Mouse (Mus musculus) CH12F3 (cell line): ENCODE measurements around the gene Dgkd.
"Not testable (repeated sequence)": the region's sequence is repeated elsewhere in the genome, so short reads cannot be mapped to it uniquely, and the experiment has no call there.

Experiments
- in situ Hi-C: fragments of 300-500 bp; cut with MboI; formaldehyde crosslinking; loops from 2 replicates; pipeline ENCODE4 v1.14.3; 2020; ENCODE audit warnings: low sequenced_read_pairs

The Dgkd gene

GRCm38 (mm10) chr1:87852892-87853600 lies at the start of gene Dgkd:
Gene Dgkd (plus strand): TSS chr1:87853287.
- in situ Hi-C loops, result no loop called here

GRCm38 (mm10) chr1:87803576-87803975 lies 49.5 kb upstream of the Dgkd start, which contains the start of gene Sag:
Gene Sag (plus strand): TSS chr1:87803680.
- in situ Hi-C loops, result no loop called here

- in situ Hi-C loops, result no loop called here
Observed at GRCm38 (mm10) chr1:87807751-87808150, 45.3 kb upstream of the Dgkd start.

- in situ Hi-C loops, result no loop called here
Observed at GRCm38 (mm10) chr1:87811391-87811790, 41.7 kb upstream of the Dgkd start.

- in situ Hi-C loops, result no loop called here
Observed at GRCm38 (mm10) chr1:87812061-87812460, 41.0 kb upstream of the Dgkd start.

GRCm38 (mm10) chr1:87813155-87813554 lies 39.9 kb upstream of the Dgkd start:
- in situ Hi-C loops, result no loop called here

GRCm38 (mm10) chr1:87813681-87814080 lies 39.4 kb upstream of the Dgkd start:
- in situ Hi-C loops, result no loop called here

- in situ Hi-C loops, result no loop called here
Observed at GRCm38 (mm10) chr1:87824420-87824995, 28.6 kb upstream of the Dgkd start.

- in situ Hi-C loops, result no loop called here
Observed at GRCm38 (mm10) chr1:87825281-87825680, 27.8 kb upstream of the Dgkd start.

- in situ Hi-C loops, result no loop called here
Observed at GRCm38 (mm10) chr1:87825991-87826390, 27.1 kb upstream of the Dgkd start.

GRCm38 (mm10) chr1:87826474-87826873 lies 26.6 kb upstream of the Dgkd start:
- in situ Hi-C loops, result no loop called here

GRCm38 (mm10) chr1:87827476-87827875 lies 25.6 kb upstream of the Dgkd start:
- in situ Hi-C loops, result not testable (repeated sequence)

- in situ Hi-C loops, result no loop called here
Observed at GRCm38 (mm10) chr1:87828185-87828584, 24.9 kb upstream of the Dgkd start.

GRCm38 (mm10) chr1:87828926-87829580 lies 24.0 kb upstream of the Dgkd start:
- in situ Hi-C loops, result no loop called here

- in situ Hi-C loops, result no loop called here
Observed at GRCm38 (mm10) chr1:87829621-87830211, 23.4 kb upstream of the Dgkd start.

GRCm38 (mm10) chr1:87836453-87836852 lies 16.6 kb upstream of the Dgkd start:
- in situ Hi-C loops, result no loop called here

- in situ Hi-C loops, result no loop called here
Observed at GRCm38 (mm10) chr1:87837018-87837417, 16.1 kb upstream of the Dgkd start.

GRCm38 (mm10) chr1:87840411-87841208 lies 12.5 kb upstream of the Dgkd start:
- in situ Hi-C loops, result no loop called here

- in situ Hi-C loops, result no loop called here
Observed at GRCm38 (mm10) chr1:87846801-87847474, 6.1 kb upstream of the Dgkd start.

- in situ Hi-C loops, result no loop called here
Observed at GRCm38 (mm10) chr1:87847475-87848168, 5.5 kb upstream of the Dgkd start.
